Mouse (Mus musculus) bone marrow, adult 2 months (tissue): ENCODE results near the gene Galr2.

ENCODE experiments used
- CTCF ChIP-seq: fragments of 200-500 bp; IDR thresholded peaks from 2 replicates; pipeline ENCODE4 v1.5.1; 2011; ENCODE audit warnings: low read length, control low read depth; ENCODE audit not compliant: control insufficient read depth, insufficient read depth
- POLR2A ChIP-seq: fragments of 200-500 bp; IDR thresholded peaks from 2 replicates; pipeline ENCODE4 v1.6.1; 2011; ENCODE audit warnings: low read depth, mild to moderate bottlenecking, control low read depth, low read length, borderline replicate concordance; ENCODE audit not compliant: control insufficient read depth

DNA sequence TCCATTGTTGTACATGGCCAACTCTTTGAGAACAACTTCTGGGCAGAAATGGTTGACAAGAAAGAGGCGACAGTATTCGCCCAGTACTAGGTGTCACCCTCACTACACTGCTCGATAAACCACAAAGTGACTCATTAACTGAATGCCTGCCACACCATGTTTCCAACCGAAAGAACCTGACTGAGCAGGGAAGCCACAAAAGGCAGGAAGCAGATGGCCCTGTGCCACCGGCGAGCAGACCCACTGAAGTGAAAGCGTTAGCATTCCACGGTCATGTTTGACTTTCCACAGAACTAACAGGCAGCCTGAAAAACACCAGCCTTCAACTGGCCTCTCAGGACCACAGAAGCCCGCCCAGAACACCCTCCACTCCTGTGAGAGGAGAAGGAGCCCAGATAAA lies 26.1 kb upstream of the Galr2 start:
- TF ChIP-seq CTCF, result no peak
- no peak for TF ChIP-seq POLR2A
